Mouse (Mus musculus): ENCODE measurements around the gene Lpp.

The Lpp gene

GRCm38 (mm10) chr16:24471801-24472200 is 78.5 kb downstream of the Lpp start:
- no peak for DNase-seq (ENCODE audit: low spot score)

GRCm38 (mm10) chr16:24473966-24474365 is 80.7 kb downstream of the Lpp start:
- no peak for DNase-seq (ENCODE audit: low spot score)

- DNase-seq (ENCODE audit: low spot score), result no peak
Observed at GRCm38 (mm10) chr16:24474781-24475180, 81.5 kb downstream of the Lpp start.

- DNase-seq (ENCODE audit: low spot score), result no peak
Observed at GRCm38 (mm10) chr16:24475305-24475947, 82.1 kb downstream of the Lpp start.

- DNase-seq (ENCODE audit: low spot score), result no peak
Observed at GRCm38 (mm10) chr16:24476911-24477401, 83.6 kb downstream of the Lpp start.

- no peak for DNase-seq (ENCODE audit: low spot score)
Observed at GRCm38 (mm10) chr16:24478006-24478405, 84.7 kb downstream of the Lpp start.

GRCm38 (mm10) chr16:24478851-24479250 is 85.5 kb downstream of the Lpp start:
- DNase-seq (ENCODE audit: low spot score), result no peak

GRCm38 (mm10) chr16:24482648-24483047 is 89.3 kb downstream of the Lpp start:
- no peak for DNase-seq (ENCODE audit: low spot score)

- DNase-seq (ENCODE audit: low spot score), result no peak
Observed at GRCm38 (mm10) chr16:24483527-24484101, 90.3 kb downstream of the Lpp start.

GRCm38 (mm10) chr16:24487782-24488241 is 94.5 kb downstream of the Lpp start:
- no peak for DNase-seq (ENCODE audit: low spot score)

- DNase-seq (ENCODE audit: low spot score), result no peak
Observed at GRCm38 (mm10) chr16:24489516-24490285, 96.4 kb downstream of the Lpp start.

GRCm38 (mm10) chr16:24490751-24491485 is 97.6 kb downstream of the Lpp start:
- DNase-seq (ENCODE audit: low spot score), result no peak

- DNase-seq (ENCODE audit: low spot score), result no peak
Observed at GRCm38 (mm10) chr16:24491486-24491758, 98.1 kb downstream of the Lpp start.

GRCm38 (mm10) chr16:24492194-24492940 is 99.1 kb downstream of the Lpp start:
- no peak for DNase-seq (ENCODE audit: low spot score)

GRCm38 (mm10) chr16:24494531-24494930 is 101.2 kb downstream of the Lpp start:
- no peak for DNase-seq (ENCODE audit: low spot score)

- DNase-seq (ENCODE audit: low spot score), result no peak
Observed at GRCm38 (mm10) chr16:24495461-24495860, 102.2 kb downstream of the Lpp start.

GRCm38 (mm10) chr16:24496635-24497034 is 103.3 kb downstream of the Lpp start:
- DNase-seq (ENCODE audit: low spot score), result no peak

GRCm38 (mm10) chr16:24497413-24497812 is 104.1 kb downstream of the Lpp start:
- DNase-seq (ENCODE audit: low spot score), result no peak

GRCm38 (mm10) chr16:24498103-24498659 is 104.9 kb downstream of the Lpp start:
- no peak for DNase-seq (ENCODE audit: low spot score)

GRCm38 (mm10) chr16:24501197-24501596 is 107.9 kb downstream of the Lpp start:
- DNase-seq (ENCODE audit: low spot score), result no peak

GRCm38 (mm10) chr16:24501628-24502294 is 108.5 kb downstream of the Lpp start:
- no peak for DNase-seq (ENCODE audit: low spot score)

Measured in testis, postnatal 10 days (tissue).